Mouse (Mus musculus): ENCODE measurements at regions not wholly inside any gene's neighbourhood (a gene's known extent, or its start where the extent isn't known, plus 50 kb on each side); places are given as distances from the start of the nearest gene placed in this dataset.

DNA sequence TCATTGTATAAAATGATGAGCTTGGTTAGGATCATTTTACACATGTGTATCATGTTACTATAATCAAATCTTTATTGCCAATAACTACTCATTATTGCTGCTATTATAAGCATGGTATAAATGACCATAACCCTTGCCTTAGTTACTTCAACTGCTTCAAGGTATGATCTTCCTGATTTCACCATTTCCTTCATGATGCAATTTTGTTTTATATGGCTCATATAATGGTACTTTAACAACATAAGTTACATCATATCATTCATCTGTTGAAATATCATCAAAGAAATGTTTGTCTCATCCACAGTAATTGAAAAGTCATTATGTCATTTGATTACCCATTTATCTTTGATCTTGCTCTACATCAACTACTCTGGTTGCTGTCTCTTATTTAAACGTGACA, 188.3 kb upstream of the Cntn5 start:
- no peak for TF ChIP-seq CTCF (IDR thresholded peaks at IDR 0.05; ENCODE audit: low read depth, low read length)
- TF ChIP-seq GATA1 (IDR thresholded peaks at IDR 0.05; ENCODE audit: borderline replicate concordance, low read length), result no peak
- TF ChIP-seq TAL1 (conservative IDR thresholded peaks at IDR 0.05; ENCODE audit: low read depth, low read length), result no peak

All from G1E (cell line).